Mouse (Mus musculus): Measurements from ENCODE around the gene Adgrd1.

Gene Adgrd1

GRCm38 (mm10) chr5:129096511-129096910 is at the start of gene Adgrd1:
TSS of gene Adgrd1 (plus strand) at chr5:129096750.
- DNase-seq, result no peak

GRCm38 (mm10) chr5:129049372-129049771 is 47.2 kb upstream of the Adgrd1 start:
- DNase-seq, result no peak

- no peak for DNase-seq
These were observed 44.6 kb upstream of the Adgrd1 start for GRCm38 (mm10) chr5:129051910-129052309.

GRCm38 (mm10) chr5:129052636-129053355 is 43.8 kb upstream of the Adgrd1 start:
- no peak for DNase-seq

- no peak for DNase-seq
These were observed 41.8 kb upstream of the Adgrd1 start for GRCm38 (mm10) chr5:129054675-129055284.

GRCm38 (mm10) chr5:129059116-129059515 is 37.4 kb upstream of the Adgrd1 start:
- DNase-seq, result no peak

- DNase-seq, result peak; percentile 11
These were observed 35.0 kb upstream of the Adgrd1 start for GRCm38 (mm10) chr5:129061579-129061978.

GRCm38 (mm10) chr5:129063037-129063791 is 33.3 kb upstream of the Adgrd1 start:
- peak; percentile 18 for DNase-seq

GRCm38 (mm10) chr5:129063792-129064087 is 32.8 kb upstream of the Adgrd1 start:
- no peak for DNase-seq

- no peak for DNase-seq
These were observed 32.4 kb upstream of the Adgrd1 start for GRCm38 (mm10) chr5:129064186-129064585.

- no peak for DNase-seq
These were observed 31.2 kb upstream of the Adgrd1 start for GRCm38 (mm10) chr5:129065301-129065700.

- no peak for DNase-seq
These were observed 30.6 kb upstream of the Adgrd1 start for GRCm38 (mm10) chr5:129065946-129066345.

- no peak for DNase-seq
These were observed 29.9 kb upstream of the Adgrd1 start for GRCm38 (mm10) chr5:129066541-129067230.

- DNase-seq, result no peak
These were observed 29.2 kb upstream of the Adgrd1 start for GRCm38 (mm10) chr5:129067231-129067834.

GRCm38 (mm10) chr5:129071761-129072280 is 24.7 kb upstream of the Adgrd1 start:
- no peak for DNase-seq

- DNase-seq, result no peak
These were observed 23.1 kb upstream of the Adgrd1 start for GRCm38 (mm10) chr5:129073404-129073803.

- no peak for DNase-seq
These were observed 20.5 kb upstream of the Adgrd1 start for GRCm38 (mm10) chr5:129076098-129076497.

- no peak for DNase-seq
These were observed 19.3 kb upstream of the Adgrd1 start for GRCm38 (mm10) chr5:129077240-129077639.

- DNase-seq, result no peak
These were observed 15.0 kb upstream of the Adgrd1 start for GRCm38 (mm10) chr5:129081521-129081920.

GRCm38 (mm10) chr5:129085153-129085552 is 11.4 kb upstream of the Adgrd1 start:
- DNase-seq, result no peak

- DNase-seq, result no peak
These were observed 4.0 kb upstream of the Adgrd1 start for GRCm38 (mm10) chr5:129092345-129093065.

GRCm38 (mm10) chr5:129093158-129093557 is 3.4 kb upstream of the Adgrd1 start:
- no peak for DNase-seq

All from kidney, adult 11 months (tissue).